ENCODE assay signal across 22 mouse cellular contexts in genomic region chr17:14657123-14657522, GRCm38 (mm10). TPM values are rescaled to one million over a fixed set of nuclear protein-coding genes. Genes with fewer than 3 reads are reported as not detected.
DNase-seq lines count a peak whose midpoint lies in the region; ATAC-seq and TF ChIP-seq lines count a peak whose summit lies in the region.
"Had no signal": no experiment of that assay in that cellular context is flagged by ENCODE, and none has a peak within 500 bp of the region (broad histone marks: within the 10 kb centered on the region; RNA-seq: fewer than 3 reads in every experiment).

No protein-coding gene starts in this region.

- no peak for TF ChIP-seq CTCF in kidney, postnatal 0 days (IDR thresholded peaks at IDR 0.05; ENCODE audit: low read depth)

- H3K9me3 ChIP-seq in kidney, postnatal 0 days (replicated peaks; ENCODE audit: low read length): no peaks in the 10 kb centered on the region
- no peaks in the 10 kb centered on the region for H3K9me3 ChIP-seq in intestine, embryonic 15.5 days
- H3K9me3 ChIP-seq in stomach, embryonic 16.5 days (replicated peaks; ENCODE audit: control insufficient read depth, low read length): no peaks in the 10 kb centered on the region
- H3K9me3 ChIP-seq: embryonic facial prominence, embryonic 13.5 days; forebrain, embryonic 12.5 days; G1E; heart, embryonic 12.5 days; hindbrain, embryonic 10.5 days had no signal

- H3K27me3 ChIP-seq in kidney, postnatal 0 days (ENCODE audit: insufficient read depth, low read length): no peaks in the 10 kb centered on the region
- no peaks in the 10 kb centered on the region for H3K27me3 ChIP-seq in intestine, embryonic 15.5 days (replicated peaks)
- H3K27me3 ChIP-seq in stomach, embryonic 16.5 days (ENCODE audit: control insufficient read depth, insufficient read depth, low read length): no peaks in the 10 kb centered on the region
- H3K27me3 ChIP-seq: embryonic facial prominence, embryonic 13.5 days; forebrain, embryonic 12.5 days had no signal

- ATAC-seq in kidney, postnatal 0 days (replicated peaks; ENCODE audit: low FRiP score, low read depth): no peak
- ATAC-seq in intestine, embryonic 15.5 days: no peak
- peak; percentile 38; the same call in 1 of the 2 replicates for ATAC-seq in stomach, embryonic 16.5 days (ENCODE audit: insufficient read depth, low FRiP score)
- ATAC-seq: CD4-positive, CD25-positive, alpha-beta regulatory T cell, adult 4 months; forebrain, embryonic 16.5 days had no signal

- H3K4me3 ChIP-seq in kidney, postnatal 0 days (replicated peaks; ENCODE audit: low read depth, low read length): no peak overlapping the region
- no peak overlapping the region for H3K4me3 ChIP-seq in intestine, embryonic 15.5 days (replicated peaks)
- no peak overlapping the region for H3K4me3 ChIP-seq in stomach, embryonic 16.5 days (replicated peaks; ENCODE audit: low read length)
- H3K4me3 ChIP-seq: embryonic facial prominence, embryonic 13.5 days; erythroblast, embryonic 14.5 days; forebrain, embryonic 12.5 days; heart, embryonic 12.5 days; hindbrain, embryonic 10.5 days had no signal

- DNase-seq in kidney, postnatal 0 days (ENCODE audit: low spot score): peak; percentile 37
- no peak for DNase-seq in kidney, postnatal 10 days
- peak; percentile 59 for DNase-seq in NIH3T3 (ENCODE audit: low read depth)
- no peak for DNase-seq in lung, postnatal 10 days
- DNase-seq in urinary bladder, postnatal 10 days (ENCODE audit: low spot score): no peak
- DNase-seq: adrenal gland, postnatal 10 days; B cell, adult 2 months; cerebellum, adult 11 months; cerebellum, adult 8-10 months; cerebellum, postnatal 14 days; gastrocnemius, postnatal 25 days had no signal

- no peaks in the 10 kb centered on the region for H3K36me3 ChIP-seq in kidney, postnatal 0 days (ENCODE audit: insufficient read depth, low read length)
- H3K36me3 ChIP-seq in intestine, embryonic 15.5 days: no peaks in the 10 kb centered on the region
- H3K36me3 ChIP-seq in stomach, embryonic 16.5 days (ENCODE audit: control insufficient read depth, insufficient read depth, low read length): no peaks in the 10 kb centered on the region
- H3K36me3 ChIP-seq: embryonic facial prominence, embryonic 13.5 days; forebrain, embryonic 12.5 days; G1E; heart, embryonic 12.5 days; hindbrain, embryonic 10.5 days had no signal

- H3K27ac ChIP-seq in kidney, postnatal 0 days: no peak overlapping the region
- H3K27ac ChIP-seq in intestine, embryonic 15.5 days: peak overlapping the region; percentile 40; the same call in 1 of the 2 replicates
- H3K27ac ChIP-seq in stomach, embryonic 16.5 days (ENCODE audit: low read length): peak overlapping the region; percentile 70
- H3K27ac ChIP-seq: embryonic facial prominence, embryonic 13.5 days; forebrain, embryonic 12.5 days; hindbrain, embryonic 10.5 days; hindbrain, embryonic 14.5 days had no signal

- H3K9ac ChIP-seq in kidney, postnatal 0 days (ENCODE audit: low read depth, low read length): no peak overlapping the region
- no peak overlapping the region for H3K9ac ChIP-seq in intestine, embryonic 15.5 days
- no peak overlapping the region for H3K9ac ChIP-seq in stomach, embryonic 16.5 days (ENCODE audit: low read length)
- H3K9ac ChIP-seq: embryonic facial prominence, embryonic 13.5 days; forebrain, embryonic 12.5 days; heart, embryonic 12.5 days; hindbrain, embryonic 14.5 days had no signal

- H3K4me1 ChIP-seq in kidney, postnatal 0 days (replicated peaks; ENCODE audit: insufficient read depth, low read length): no peaks in the 10 kb centered on the region
- H3K4me1 ChIP-seq in intestine, embryonic 15.5 days (replicated peaks): peaks cover 5% of the 10 kb centered on the region; the same call in 1 of the 2 replicates
- peaks cover 6% of the 10 kb centered on the region for H3K4me1 ChIP-seq in stomach, embryonic 16.5 days (ENCODE audit: control insufficient read depth, insufficient read depth, low read length)
- H3K4me1 ChIP-seq: embryonic facial prominence, embryonic 13.5 days; forebrain, embryonic 12.5 days; heart, embryonic 12.5 days; hindbrain, embryonic 10.5 days had no signal

- no peak overlapping the region for H3K4me2 ChIP-seq in kidney, postnatal 0 days (ENCODE audit: low read length)
- no peak overlapping the region for H3K4me2 ChIP-seq in intestine, embryonic 15.5 days (replicated peaks)
- no peak overlapping the region for H3K4me2 ChIP-seq in stomach, embryonic 16.5 days (ENCODE audit: low read depth, low read length)
- H3K4me2 ChIP-seq: embryonic facial prominence, embryonic 13.5 days; forebrain, embryonic 12.5 days; heart, embryonic 12.5 days; hindbrain, embryonic 14.5 days had no signal

RNA-seq across cellular contexts. Expression of gene Thbs2, which starts 36.9 kb away (rescaled TPM):
- polyA plus RNA-seq in kidney, postnatal 0 days (2015; fragmentation: Nextera tagmentation; extraction: Ambion mirVana): 24.6 and 29.5 TPM in 2 replicates
- polyA plus RNA-seq in intestine, embryonic 15.5 days (2015; fragmentation: Nextera tagmentation; extraction: Ambion mirVana): 49.5 and 54.1 TPM in 2 replicates
- polyA plus RNA-seq in stomach, embryonic 16.5 days (2015; fragmentation: Nextera tagmentation; extraction: Ambion mirVana): 54.9 and 59.8 TPM in 2 replicates
- polyA plus RNA-seq: CD4-positive, CD25-positive, alpha-beta regulatory T cell, adult 4 months; erythroblast, embryonic 14.5 days; G1E had no signal

Comparison
In these comparisons a context has a peak if more than half of its experiments do, and no peak if none do; other contexts are left out.
1. DNase-seq: peak in kidney, postnatal 0 days (single experiment) and NIH3T3 (single experiment); none in kidney, postnatal 10 days (single experiment), lung, postnatal 10 days (single experiment) and urinary bladder, postnatal 10 days (single experiment).